Mouse (Mus musculus) thymus, postnatal 10 days (tissue): Measurements from ENCODE around the gene Pycr2.
"Not testable (repeated sequence)": the region's sequence is repeated elsewhere in the genome, so short reads cannot be mapped to it uniquely, and the experiment has no call there.

Experiments
- DNase-seq, 2 experiments: peaks; one replicate each; pipeline ENCODE4 v3.0.0; 2021; ENCODE audit warnings: low spot score in 2 of 2

Gene Pycr2

DNA sequence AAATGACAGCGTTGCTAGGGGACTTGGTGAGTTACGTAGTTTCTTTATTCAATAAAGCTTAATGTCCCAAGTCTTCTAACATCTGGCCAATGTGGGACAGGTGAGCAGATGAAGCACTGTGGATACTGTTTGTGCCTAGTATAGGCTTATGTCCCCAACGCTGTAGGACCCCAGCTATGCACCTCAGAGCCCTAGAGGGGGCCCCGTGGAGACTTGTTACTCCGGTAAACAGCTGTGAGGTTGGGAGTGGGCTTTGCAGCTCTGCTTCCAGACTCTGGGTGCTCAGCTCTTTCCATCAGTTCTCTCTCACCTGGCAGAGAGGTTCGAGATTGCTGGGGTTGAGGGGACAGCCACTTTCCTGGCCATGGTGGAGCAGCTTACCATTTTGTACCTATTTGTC is 1.2 kb downstream of the Pycr2 start:
- no peak for DNase-seq

DNA sequence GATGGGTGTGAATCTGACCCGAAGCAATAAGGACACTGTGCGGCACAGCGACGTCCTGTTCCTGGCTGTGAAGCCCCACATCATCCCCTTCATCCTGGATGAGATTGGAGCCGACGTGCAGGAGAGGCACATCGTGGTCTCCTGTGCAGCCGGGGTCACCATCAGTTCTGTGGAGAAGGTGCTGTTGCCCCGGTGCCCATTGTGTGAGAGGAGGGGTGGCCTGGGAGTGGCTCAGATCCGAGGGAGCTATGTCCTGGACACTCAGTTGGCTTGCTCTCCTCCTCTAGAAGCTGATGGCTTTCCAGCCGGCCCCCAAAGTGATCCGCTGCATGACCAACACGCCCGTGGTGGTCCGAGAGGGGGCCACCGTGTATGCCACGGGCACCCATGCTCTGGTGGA is 1.8 kb downstream of the Pycr2 start:
- no peak for DNase-seq

DNA sequence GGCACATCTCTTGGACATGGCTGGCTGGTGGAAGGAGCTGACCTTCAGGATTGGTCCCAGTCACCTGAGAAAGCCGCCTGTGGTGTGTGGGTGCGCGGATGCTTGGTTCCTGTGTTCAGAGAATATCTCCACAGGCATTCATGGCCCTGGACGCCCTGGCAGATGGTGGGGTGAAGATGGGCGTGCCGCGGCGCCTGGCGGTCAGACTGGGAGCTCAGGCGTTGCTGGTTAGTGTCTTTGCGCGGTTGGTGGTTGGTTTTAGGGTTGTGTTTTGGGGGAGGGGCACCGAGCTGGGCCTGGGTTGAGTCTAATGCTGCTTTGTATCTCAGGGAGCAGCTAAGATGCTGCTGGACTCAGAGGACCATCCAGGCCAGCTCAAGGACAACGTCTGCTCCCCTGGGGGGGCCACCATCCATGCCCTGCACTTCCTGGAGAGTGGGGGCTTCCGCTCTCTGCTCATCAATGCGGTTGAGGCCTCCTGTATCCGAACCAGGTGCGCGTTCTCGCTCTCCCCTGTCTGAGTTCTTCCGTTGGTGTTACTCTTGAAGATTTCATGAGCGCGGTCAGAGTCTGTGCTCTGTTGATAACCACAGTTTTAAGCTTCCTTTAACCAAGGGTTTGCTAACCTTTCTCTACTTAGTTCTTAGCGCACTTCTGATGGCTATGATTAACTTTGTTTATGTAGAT is 2.5 kb downstream of the Pycr2 start:
- DNase-seq = peak in 1 of 2 experiments; percentile 53

DNA sequence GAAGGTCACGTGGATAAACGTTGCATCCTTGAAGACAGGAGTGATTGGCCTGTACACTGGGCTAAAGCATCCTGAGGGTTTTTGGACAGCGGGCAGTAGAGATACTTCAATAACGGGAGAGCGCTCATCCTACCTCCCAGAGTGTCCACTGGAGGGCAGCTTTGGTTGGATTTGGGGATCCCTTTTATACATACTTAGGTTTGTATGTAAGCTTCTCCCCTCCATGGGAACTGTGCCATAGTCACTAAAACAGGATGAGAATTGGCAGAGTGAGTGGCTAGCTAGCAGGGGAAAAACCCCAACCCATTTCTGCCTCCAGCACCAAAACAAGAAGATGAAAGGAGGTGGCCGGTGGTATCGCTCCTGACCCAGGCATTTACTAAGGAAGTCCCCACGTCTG is 7.0 kb downstream of the Pycr2 start:
- DNase-seq = no peak

DNA sequence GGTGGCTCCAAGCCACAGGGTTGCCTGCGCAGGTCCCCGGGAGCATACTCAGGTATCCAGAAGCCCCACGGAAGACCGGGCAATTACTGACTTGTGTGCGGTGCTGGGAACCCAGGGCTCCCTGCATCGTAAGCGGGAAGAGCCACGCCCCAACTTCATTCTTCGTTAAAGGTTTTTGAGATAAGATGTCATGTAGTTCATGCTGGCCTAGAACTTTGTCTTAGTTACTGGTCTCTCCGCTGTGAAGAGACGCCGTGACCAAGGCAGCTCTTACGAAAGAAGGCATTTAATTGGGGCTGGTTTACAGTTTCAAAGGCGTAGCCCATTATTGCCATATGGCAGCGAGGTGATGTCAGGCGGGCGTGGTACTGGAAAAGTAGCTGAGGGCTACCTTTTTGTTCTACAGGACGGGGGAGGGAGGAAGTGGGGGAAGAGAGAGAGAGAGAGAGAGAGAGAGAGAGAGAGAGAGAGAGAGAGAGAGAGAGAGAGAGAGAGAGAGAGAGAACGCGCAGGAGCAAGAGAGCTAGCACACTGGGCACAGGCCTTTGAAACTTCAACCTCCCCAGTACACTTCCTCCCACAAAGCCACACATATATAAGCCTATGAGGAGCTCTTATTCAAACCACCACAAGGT is 7.7 kb downstream of the Pycr2 start:
- no peak for DNase-seq

DNA sequence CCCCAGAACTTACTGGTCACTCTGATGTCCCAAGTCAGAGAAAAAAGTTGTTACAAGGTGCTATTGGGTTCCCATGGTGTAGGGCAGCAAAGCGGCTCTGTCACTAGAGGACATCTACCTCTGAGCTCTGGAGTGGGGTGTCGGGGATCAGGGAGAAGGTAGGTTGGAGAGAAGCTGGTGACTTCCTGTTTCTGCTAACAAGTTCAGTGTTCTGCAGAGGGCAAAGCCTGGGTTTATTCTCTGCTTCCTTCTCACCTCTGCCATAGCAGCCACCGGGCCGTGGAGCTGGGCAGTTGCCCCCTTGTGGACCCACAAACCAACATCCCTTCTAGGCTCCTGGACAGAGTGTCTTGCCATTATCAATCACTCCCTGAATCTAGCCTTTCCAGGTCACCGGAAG is 8.7 kb downstream of the Pycr2 start:
- no peak for DNase-seq

DNA sequence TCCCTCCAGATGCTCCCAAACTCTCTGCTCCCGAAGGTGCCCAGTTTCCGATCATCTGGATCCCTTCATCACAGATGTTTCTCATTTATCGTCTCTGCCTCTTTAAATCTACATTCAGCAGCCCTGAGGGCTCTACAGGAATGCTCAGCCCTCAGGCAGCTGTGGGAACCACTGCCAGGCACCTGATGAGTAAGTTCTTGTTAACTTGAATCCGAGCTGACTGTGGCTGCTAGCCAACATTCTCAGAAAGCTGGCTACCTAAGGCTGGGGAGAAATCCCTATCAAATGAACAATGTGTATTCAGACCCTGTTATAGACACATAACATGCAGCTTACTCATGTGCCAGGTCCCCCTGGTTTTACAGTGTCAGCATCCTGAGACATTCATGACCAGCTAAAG is 9.7 kb downstream of the Pycr2 start:
- DNase-seq = no peak

DNA sequence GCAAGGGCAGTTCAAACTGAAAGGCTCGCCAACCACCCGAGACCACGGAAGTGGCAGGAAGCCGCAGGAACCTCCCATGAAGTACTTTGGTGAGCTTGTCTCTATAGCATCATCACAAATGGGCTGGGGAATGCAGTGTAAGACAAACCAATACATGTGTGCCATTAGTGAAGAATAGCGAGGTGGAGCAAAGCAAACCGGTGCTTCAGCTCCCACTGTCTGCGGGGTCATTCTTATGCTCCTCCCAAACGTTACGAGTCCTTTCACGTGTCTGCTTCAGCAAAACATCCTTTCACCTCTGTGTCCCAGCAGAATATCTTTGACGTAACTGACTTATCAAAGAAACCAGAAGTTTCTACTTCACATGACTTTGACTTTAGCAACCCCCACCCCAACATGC is 12.3 kb downstream of the Pycr2 start:
- DNase-seq = no peak

DNA sequence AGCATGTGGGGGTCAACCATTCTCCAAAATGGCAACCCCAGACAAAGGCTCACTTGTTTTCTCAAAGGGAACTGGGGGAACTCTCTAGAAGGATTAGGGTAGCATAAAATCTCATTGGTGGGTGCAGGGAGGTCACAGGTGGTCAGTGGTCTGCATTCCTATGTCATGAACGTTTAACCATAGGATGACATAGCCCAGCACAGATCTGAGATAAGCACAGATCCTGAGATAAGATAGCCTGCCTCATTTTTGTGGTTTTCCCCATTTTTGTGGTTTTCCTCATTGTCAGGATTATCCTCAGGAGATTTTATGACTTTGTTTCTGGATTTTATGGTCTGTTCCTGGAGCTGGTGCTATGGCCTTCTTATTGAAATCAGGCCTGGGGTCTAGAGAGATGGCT is 13.0 kb downstream of the Pycr2 start:
- DNase-seq = no peak

DNA sequence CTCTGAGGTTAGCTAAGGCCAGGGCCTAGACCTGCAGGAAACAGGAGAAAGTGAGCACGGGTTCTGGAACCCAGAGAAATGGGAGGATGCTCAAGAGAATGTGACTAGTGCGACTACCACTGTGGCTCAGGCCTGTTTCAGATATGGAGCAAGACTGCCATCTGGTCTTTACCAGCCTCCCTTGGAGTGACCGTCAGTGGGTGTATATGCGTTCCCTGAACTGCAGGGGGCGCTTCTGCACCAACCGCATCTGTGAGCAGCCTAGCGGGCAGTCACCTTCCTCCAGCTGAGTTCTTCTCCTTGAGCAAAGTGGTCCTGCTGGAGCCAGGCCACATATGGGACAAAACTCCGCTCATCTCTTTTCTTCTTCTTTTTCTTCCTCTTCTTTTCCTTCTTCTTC is 15.6 kb downstream of the Pycr2 start:
- DNase-seq = no peak

DNA sequence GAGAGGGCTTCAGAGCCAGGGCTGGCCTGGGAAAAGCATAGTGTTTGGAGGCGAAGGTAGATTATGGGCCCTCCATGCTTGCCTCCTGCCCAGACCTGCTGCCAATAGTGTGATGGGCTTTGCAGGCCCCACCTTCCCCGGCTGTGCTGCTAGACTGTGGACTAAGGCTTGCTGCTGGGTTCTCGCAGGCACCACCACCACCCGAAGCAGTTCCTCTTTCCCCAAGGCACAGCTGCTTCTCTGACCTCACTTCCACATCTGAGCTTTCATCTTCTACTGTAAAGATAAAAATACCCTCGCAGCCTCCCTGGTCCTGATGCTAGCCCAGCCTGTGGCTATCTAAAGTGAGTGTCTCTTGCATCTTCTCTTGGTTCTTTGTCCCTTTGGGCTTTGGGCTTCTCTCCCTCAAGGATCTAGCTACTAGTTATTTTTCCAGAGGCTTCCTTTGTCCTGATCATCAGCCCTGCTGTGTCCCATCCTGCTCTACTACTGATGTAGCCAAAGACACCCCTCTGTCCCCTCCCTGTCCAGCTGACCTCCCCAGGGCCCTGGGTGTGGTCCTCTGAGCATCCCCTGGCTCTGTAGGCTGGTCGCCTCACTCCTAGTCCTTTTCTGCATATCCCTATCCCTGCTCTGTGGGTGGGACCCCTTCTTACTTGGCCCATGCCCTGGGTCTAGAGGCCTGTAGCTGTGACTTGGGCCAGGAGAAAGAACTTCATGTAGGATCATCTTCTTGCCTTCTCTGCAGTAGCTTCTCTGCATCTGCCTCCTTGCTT is 18.4 kb downstream of the Pycr2 start:
- DNase-seq = no peak

DNA sequence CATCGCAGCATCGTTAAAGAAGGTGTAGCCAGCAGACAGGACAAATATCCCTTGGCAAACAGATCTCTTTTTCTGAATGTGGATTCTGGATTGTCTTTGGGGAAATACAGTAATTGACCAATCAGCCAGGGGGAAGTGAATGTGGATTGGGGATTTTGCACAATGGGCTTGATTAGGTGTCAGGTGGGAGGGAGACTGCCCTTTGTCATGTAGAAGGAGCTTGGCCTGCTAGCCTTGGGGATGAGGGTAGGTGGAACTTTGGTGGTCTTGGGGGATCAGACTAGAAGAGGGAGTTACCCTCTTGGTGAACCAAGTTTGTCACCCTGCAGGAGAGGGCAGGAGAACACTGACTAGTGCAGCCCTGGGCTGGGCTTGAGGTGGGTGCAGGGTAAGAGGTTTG is 20.6 kb downstream of the Pycr2 start:
- DNase-seq = no peak

DNA sequence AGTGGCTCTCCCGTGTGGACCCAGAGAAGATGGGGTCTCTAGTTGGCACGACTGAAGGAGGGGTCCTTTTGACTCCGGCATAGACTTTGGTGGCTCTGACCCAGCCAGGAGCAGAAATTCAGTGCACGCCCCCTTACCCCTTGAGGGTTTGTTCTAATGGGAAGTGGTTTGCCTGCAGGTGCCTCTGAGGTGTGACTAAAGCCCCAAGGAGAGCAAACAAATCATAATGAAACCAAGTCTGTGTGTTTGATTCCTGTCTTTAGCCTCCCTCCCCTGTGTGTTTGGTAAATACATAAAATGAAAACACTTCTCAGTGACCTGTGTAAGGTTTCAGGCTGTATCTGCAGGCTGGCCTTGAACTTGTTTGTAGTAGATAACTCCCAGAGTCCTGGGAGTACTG is 22.2 kb downstream of the Pycr2 start:
- DNase-seq = no peak

DNA sequence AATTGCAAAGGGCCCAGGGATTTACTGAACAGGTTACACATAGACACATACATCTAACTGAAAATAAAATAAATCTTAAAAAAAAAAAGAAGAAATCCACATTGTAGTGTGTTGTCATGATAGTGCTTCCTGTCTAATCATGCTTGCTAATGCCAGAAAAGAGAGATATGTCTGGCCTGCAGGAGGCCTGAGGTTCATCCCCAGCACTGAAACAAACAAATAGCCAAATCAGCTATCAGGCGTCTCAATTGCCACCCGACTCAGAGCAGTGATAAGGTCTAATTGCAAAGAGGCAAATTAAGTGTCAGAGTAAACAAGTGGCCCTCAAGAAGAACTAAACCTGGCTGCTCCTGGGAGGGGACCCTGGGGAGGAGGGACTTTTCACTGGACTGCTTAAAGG is 25.5 kb downstream of the Pycr2 start:
- no peak for DNase-seq

DNA sequence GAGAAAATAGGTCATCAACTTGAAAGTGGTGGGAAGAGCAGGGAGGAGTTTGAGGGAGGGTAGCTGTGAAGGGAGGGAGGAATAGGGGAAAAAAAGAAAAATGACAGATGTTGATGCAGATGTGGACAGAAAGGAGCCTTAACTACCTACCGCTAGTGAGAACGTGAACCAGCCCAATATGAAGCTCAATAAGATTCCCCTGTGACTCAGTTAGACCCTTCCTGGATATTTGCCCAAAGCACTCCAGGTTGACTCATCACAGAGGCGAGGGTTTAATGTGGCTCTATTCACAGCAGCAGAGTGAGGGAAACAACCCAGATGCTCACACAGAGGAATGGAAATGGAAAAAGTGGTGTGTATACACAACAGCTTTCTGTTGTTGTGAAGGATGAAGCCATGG is 27.0 kb downstream of the Pycr2 start:
- no peak for DNase-seq

DNA sequence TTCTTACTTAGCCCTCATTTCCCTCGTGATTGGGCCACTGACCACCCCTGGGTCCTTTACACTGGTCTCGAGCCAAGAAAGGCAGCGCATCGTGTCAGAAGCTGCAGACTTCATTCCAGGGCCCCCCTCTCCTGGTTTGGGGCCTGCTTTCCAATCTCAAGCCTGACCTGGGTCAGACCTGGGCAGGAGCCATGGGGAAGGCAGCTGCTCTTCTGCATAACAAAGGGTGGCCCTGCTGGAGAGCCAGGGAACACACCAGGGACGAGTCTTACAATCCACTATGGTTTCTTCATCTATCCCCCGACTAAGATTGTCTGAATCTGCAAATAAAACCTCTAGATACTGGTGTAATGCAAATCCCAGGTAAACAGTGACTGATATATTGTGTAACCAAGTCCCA is 29.6 kb downstream of the Pycr2 start:
- no peak for DNase-seq

DNA sequence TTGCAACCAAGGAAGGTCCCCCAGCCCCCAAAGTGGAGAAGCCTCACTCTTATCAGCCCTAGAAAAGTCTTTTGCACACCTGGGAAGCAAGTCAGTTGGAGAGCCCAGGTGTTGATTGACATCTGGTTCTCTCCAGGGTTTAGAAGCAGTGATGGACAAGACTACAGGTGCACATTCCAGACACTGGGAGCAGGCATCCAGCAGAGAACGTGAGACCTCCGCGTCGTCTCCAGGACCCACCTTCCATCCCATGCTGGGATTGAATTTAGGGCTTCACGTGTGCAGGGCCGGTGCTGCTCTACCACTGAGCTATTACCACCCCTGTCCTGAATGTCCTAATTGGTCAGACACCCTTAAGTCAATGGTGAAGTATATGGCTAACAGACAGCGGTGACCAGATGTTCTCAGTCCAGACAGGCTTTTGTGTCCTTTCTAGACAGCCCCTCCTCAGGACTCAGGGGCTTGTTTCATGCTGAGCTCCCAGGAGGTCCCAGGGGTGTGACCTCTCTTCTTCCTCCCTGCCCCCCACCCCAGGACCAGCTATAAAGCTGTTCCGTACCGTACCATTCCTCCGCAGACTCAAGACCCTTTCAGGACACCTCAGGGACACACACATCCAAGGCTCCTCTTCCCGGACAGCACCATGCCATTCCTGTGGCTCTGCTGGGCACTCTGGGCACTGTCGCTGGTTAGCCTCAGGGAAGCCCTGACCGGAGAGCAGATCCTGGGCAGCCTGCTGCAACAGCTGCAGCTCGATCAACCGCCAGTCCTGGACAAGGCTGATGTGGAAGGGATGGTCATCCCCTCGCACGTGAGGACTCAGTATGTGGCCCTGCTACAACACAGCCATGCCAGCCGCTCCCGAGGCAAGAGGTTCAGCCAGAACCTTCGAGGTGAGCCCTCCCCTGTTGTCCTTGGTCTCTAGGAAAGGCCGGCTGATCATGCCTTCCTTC is 30.6 kb downstream of the Pycr2 start, which contains the start of gene Lefty1:
Lefty1 (plus strand) TSS at position 556 of the 953 bp plus-strand sequence.
- DNase-seq = no peak

DNA sequence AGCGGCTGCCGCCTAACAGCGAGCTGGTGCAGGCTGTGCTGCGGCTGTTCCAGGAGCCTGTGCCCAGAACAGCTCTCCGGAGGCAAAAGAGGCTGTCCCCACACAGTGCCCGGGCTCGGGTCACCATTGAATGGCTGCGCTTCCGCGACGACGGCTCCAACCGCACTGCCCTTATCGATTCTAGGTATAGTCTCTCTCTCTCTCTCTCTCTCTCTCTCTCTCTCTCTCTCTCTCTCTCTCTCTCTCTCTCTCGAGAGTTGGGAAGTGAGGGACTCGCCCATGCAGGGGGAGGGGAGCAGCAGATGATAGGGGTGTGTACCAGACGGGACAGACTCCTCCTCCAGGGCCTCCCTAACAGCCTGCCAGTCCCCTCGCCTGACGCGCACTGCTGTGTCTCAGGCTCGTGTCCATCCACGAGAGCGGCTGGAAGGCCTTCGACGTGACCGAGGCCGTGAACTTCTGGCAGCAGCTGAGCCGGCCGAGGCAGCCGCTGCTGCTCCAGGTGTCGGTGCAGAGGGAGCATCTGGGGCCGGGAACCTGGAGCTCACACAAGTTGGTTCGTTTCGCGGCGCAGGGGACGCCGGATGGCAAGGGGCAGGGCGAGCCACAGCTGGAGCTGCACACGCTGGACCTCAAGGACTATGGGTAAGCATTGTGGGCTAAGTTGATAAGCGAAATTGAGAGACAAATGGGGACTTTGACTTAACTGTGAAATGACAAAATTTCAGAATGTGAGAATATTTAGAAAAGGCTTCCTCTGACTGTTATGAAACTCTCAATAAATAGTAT is 32.7 kb downstream of the Pycr2 start:
- DNase-seq = not testable (repeated sequence)

DNA sequence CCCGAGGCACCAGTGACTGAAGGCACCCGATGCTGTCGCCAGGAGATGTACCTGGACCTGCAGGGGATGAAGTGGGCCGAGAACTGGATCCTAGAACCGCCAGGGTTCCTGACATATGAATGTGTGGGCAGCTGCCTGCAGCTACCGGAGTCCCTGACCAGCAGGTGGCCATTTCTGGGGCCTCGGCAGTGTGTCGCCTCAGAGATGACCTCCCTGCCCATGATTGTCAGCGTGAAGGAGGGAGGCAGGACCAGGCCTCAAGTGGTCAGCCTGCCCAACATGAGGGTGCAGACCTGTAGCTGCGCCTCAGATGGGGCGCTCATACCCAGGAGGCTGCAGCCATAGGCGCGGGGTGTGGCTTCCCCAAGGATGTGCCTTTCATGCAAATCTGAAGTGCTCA is 33.5 kb downstream of the Pycr2 start:
- DNase-seq = not testable (repeated sequence)

DNA sequence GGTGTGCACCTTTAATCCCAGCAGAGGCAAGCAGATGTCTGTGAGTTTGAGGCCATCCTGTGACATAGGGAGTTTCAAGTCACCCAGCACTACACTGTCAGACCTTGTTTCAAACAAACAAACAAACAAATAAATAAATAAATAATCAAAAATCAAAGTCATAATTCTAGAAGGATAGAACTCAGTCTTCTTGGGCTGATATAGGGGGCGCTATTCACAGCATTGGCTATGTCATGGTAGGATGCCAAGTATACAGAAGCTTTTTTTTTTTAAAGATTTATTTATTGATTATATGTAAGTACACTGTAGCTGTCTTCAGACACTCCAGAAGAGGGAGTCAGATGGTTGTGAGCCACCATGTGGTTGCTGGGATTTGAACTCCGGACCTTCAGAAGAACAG is 34.7 kb downstream of the Pycr2 start:
- DNase-seq = not testable (repeated sequence)
